Mouse (Mus musculus) embryonic fibroblast, embryonic 13.5 days (primary cell): ENCODE data around the gene Etl4.

Source experiments
- CTCF ChIP-seq: IDR thresholded peaks from 2 replicates; pipeline ENCODE4 v1.5.1; 2011; ENCODE audit warnings: mild to moderate bottlenecking, control low read depth, low read length, moderate library complexity, borderline replicate concordance; ENCODE audit not compliant: insufficient read depth
- POLR2A ChIP-seq: IDR thresholded peaks from 2 replicates; pipeline ENCODE4 v1.6.1; 2011; ENCODE audit warnings: low read depth, mild to moderate bottlenecking, control low read depth, low read length, moderate library complexity

GRCm38 (mm10) chr2:19919190-19919589, 9.6 kb downstream of the Etl4 start:
- no peak for TF ChIP-seq POLR2A
- peak; percentile 75 for TF ChIP-seq CTCF
